Mouse (Mus musculus) ES-Bruce4 (cell line): Measurements from ENCODE around the gene Tcirg1.
A peak's percentile ranks its signal among the peaks of the same experiment; 100 is the strongest.

Experiments
- CTCF ChIP-seq: IDR thresholded peaks from one replicate; pipeline ENCODE4 v1.8.1; 2011; ENCODE audit warnings: low read depth, low read length
- POLR2A ChIP-seq: IDR thresholded peaks from one replicate; pipeline ENCODE4 v1.8.1; 2011; ENCODE audit warnings: low read length; ENCODE audit not compliant: insufficient read depth

DNA sequence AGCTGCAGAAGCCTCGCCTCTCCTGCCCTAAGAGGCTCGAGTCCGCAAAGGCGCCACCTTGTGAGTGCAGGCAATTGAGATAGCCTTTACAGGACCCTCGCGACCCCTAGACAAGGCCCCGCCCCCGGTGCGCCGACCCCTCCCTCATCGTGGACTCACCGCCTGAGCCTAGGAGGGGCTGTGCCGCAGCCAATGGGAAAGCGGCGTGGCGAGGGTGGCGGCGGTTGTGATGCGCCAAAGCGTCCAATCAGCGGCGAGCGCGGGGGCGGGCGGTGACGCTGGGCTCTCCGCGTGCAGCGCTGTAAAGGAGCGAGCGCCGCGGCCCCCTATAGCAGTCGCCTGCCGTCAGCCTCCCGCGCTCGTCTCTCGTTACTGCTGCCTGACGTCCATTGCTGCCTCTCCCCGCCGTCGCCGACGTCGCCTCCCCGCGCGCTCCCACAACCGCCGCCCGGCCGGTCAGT lies 55.4 kb downstream of the Tcirg1 start, which contains the start of gene Chka:
- TF ChIP-seq POLR2A (peak; percentile 57), CTCF (peak; percentile 33)
